Mouse (Mus musculus): ENCODE measurements around the gene Ppp2r5c.
A peak's percentile ranks its signal among the peaks of the same experiment; 100 is the strongest.

DNA sequence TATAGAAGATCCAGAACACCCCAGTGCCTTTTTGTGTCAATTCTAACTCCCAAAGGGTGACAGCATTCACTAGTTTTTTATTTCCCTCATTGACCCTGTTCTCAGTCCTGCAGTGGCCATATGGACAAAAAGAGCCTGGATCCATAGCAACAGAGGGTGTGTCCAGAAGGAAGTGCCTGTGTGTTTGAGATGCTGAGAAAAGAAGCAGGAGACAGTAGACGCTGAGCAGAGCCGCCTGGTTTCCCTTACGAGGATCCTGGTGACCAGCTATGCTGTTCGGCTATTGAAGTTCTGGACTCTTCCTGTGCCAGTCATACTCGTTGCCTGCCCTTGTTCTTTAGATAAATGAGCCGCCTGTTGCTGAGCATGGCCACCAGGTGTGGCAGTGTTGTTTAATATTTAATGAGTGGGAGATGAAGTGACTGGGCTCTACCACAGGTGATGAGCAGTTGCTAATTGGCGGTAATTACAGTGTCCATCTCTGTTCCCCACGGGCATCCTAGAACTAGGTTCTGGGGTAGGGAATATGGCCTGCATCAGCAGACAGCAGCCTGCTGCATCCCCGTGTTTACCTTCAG, 65.0 kb downstream of the Ppp2r5c start:
- TF ChIP-seq CTCF (IDR thresholded peaks at IDR 0.05; ENCODE audit: low read depth) (peak; percentile 17; the same call in 1 of the 2 replicates), EP300 (IDR thresholded peaks at IDR 0.05; ENCODE audit: low read depth) (no peak)

Data from heart, postnatal 0 days (tissue).